In the genomic region with DNA sequence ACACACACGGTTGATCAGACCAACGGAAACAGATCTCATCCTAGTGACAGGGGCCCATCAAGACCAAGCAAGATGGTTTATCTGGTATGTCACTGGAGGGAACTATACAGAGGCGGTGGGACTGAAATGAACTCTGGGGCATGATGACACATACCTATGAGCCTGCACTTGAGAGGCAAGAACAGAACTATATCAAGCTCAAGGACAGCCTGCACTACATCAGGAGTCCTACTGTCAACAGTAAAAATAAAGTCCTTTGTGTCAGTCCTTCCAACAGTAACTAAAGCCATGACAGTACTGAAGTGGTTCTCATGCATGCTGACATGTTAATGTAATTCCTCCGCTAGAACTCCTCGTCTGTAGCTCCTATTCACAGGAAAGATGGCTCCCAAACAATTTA, we compare ENCODE assay signal across 21 mouse cellular contexts. TPM values are rescaled to one million over a fixed set of nuclear protein-coding genes. Genes with fewer than 3 reads are reported as not detected.
DNase-seq lines count a peak whose midpoint lies in the region; ATAC-seq lines count a peak whose summit lies in the region.
"Had no signal": no experiment of that assay in that cellular context is flagged by ENCODE, and none has a peak within 500 bp of the region (broad histone marks: within the 10 kb centered on the region; RNA-seq: fewer than 3 reads in every experiment).

No protein-coding gene starts in this region.

- H3K9ac ChIP-seq in heart, embryonic 14.5 days (ENCODE audit: low read length): no peak overlapping the region
- H3K9ac ChIP-seq: forebrain, embryonic 13.5 days; forebrain, postnatal 0 days; hindbrain, embryonic 15.5 days; kidney, embryonic 15.5 days had no signal

- H3K36me3 ChIP-seq in heart, embryonic 10.5 days: no peaks in the 10 kb centered on the region
- no peaks in the 10 kb centered on the region for H3K36me3 ChIP-seq in heart, embryonic 14.5 days (ENCODE audit: control insufficient read depth, insufficient read depth, low read length)
- H3K36me3 ChIP-seq: embryonic facial prominence, embryonic 10.5 days; hindbrain, embryonic 15.5 days; kidney, embryonic 15.5 days had no signal

- no peaks in the 10 kb centered on the region for H3K27me3 ChIP-seq in heart, embryonic 10.5 days (ENCODE audit: insufficient read depth, poor library complexity, severe bottlenecking)
- no peaks in the 10 kb centered on the region for H3K27me3 ChIP-seq in heart, embryonic 14.5 days (ENCODE audit: control insufficient read depth, insufficient read depth, low read length)
- H3K27me3 ChIP-seq: forebrain, embryonic 13.5 days; hindbrain, embryonic 15.5 days; kidney, embryonic 15.5 days had no signal

- intact Hi-C loops in heart, postnatal 14 days (cut with DNase I): no loop called here

- H3K9me3 ChIP-seq in heart, embryonic 10.5 days: no peaks in the 10 kb centered on the region
- no peaks in the 10 kb centered on the region for H3K9me3 ChIP-seq in heart, embryonic 14.5 days (ENCODE audit: control insufficient read depth, low read length)
- H3K9me3 ChIP-seq: embryonic facial prominence, embryonic 10.5 days; forebrain, embryonic 13.5 days; G1E; hindbrain, embryonic 15.5 days; kidney, embryonic 15.5 days had no signal

- 44% methylated on average over 5 of the region's 5 CpGs for WGBS in heart, embryonic 10.5 days
- 29% methylated on average over 5 of the region's 5 CpGs for WGBS in heart, embryonic 14.5 days

- no peak overlapping the region for H3K4me3 ChIP-seq in heart, embryonic 10.5 days
- no peak overlapping the region for H3K4me3 ChIP-seq in heart, embryonic 14.5 days (ENCODE audit: control insufficient read depth in 1 of 2, insufficient read depth in 1 of 2, low read depth in 1 of 2, low read length in 2 of 2)
- no peak overlapping the region for H3K4me3 ChIP-seq in brown adipose tissue, adult 24 weeks (ENCODE audit: insufficient read depth, low read depth, low read length)
- H3K4me3 ChIP-seq: embryonic facial prominence, embryonic 10.5 days; forebrain, embryonic 13.5 days; hindbrain, embryonic 15.5 days; kidney, embryonic 15.5 days had no signal

- DNase-seq in adrenal gland, adult (ENCODE audit: inconsistent age in 2 of 2, low spot score in 1 of 2): peak; percentile 48 to 75
- no peak for DNase-seq in adrenal gland, adult 18-20 months (ENCODE audit: low spot score in 2 of 2)
- DNase-seq in heart, embryonic 10.5 days (ENCODE audit: low spot score): no peak
- DNase-seq in heart, postnatal 14 days: no peak
- DNase-seq in heart, adult 9 months (ENCODE audit: low spot score in 2 of 2): no peak
- DNase-seq: B cell, adult 2 months; cerebellum, adult 18-20 months; cerebellum, adult 9-11 months; cerebellum, postnatal 36 days; forebrain, postnatal 0 days; gastrocnemius, postnatal 36 days; kidney, adult 2 months had no signal

- peak overlapping the region; percentile 41; the same call in 1 of the 2 replicates for H3K4me2 ChIP-seq in heart, embryonic 14.5 days (ENCODE audit: low read length)
- H3K4me2 ChIP-seq: forebrain, embryonic 13.5 days; hindbrain, embryonic 15.5 days; kidney, embryonic 15.5 days had no signal

- peaks cover 70% of the 10 kb centered on the region for H3K4me1 ChIP-seq in heart, embryonic 10.5 days
- peaks cover 30 to 68% of the 10 kb centered on the region in 2 experiments for H3K4me1 ChIP-seq in heart, embryonic 14.5 days (ENCODE audit: control insufficient read depth in 2 of 2, insufficient read depth in 2 of 2, low read length in 2 of 2)
- H3K4me1 ChIP-seq in brown adipose tissue, adult 24 weeks (ENCODE audit: control insufficient read depth, insufficient read depth, insufficient read length, low read length): peaks cover 20% of the 10 kb centered on the region

- ATAC-seq in heart, embryonic 14.5 days (ENCODE audit: insufficient number of reproducible peaks, insufficient read depth, low FRiP score, low read depth): peak; percentile 28; the same call in 1 of the 2 replicates
- ATAC-seq: CD4-positive, CD25-positive, alpha-beta regulatory T cell, adult 4 months; forebrain, embryonic 13.5 days; forebrain, postnatal 0 days; intestine, embryonic 16.5 days had no signal

- peak overlapping the region; percentile 89; the same call in 1 of the 2 replicates for H3K27ac ChIP-seq in heart, embryonic 10.5 days
- peak overlapping the region; percentile 66 to 86 for H3K27ac ChIP-seq in heart, embryonic 14.5 days (replicated peaks in 1 of 2; ENCODE audit: control insufficient read depth in 1 of 2, insufficient read depth in 1 of 2, low read depth in 2 of 2, low read length in 2 of 2)
- 0 out of 2 replicates have a peak overlapping the region, but pooled peaks have one; percentile 8 for H3K27ac ChIP-seq in brown adipose tissue, adult 24 weeks (replicated peaks; ENCODE audit: low read depth, low read length)
- H3K27ac ChIP-seq: embryonic facial prominence, embryonic 10.5 days; forebrain, embryonic 13.5 days; hindbrain, embryonic 15.5 days; kidney, embryonic 15.5 days had no signal

RNA-seq across cellular contexts. Expression of gene Sgms1, which starts 49.3 kb away (rescaled TPM):
- total RNA-seq in adrenal gland, adult 18-20 months (2021): 10 to 100 TPM; 65.1 to 85.4 TPM
- polyA plus RNA-seq in heart, embryonic 10.5 days (2016; fragmentation: Nextera tagmentation; extraction: Ambion mirVana): 41.5 and 45.9 TPM in 2 replicates
- total RNA-seq in heart, postnatal 14 days (2021): 10 to 100 TPM; 75.1 to 77.5 TPM
- polyA plus RNA-seq in heart, embryonic 14.5 days (2014; fragmentation: Nextera tagmentation; extraction: Ambion mirVana): 41.3 and 43.9 TPM in 2 replicates
- 14.6 and 17.3 TPM in 2 replicates for polyA plus RNA-seq in brown adipose tissue, adult 24 weeks (2012; ENCODE audit: insufficient read depth, insufficient read length, missing spikeins)

Comparison
In these comparisons a context has a peak if more than half of its experiments do, and no peak if none do; other contexts are left out.
1. DNase-seq: peak in adrenal gland, adult (2 of 2); none in adrenal gland, adult 18-20 months (0 of 2), heart, embryonic 10.5 days (single experiment), heart, postnatal 14 days (0 of 2) and heart, adult 9 months (0 of 2).
2. H3K27ac ChIP-seq: peak in every context shown above with its lines; median percentile 89 in heart, embryonic 10.5 days; 76 in heart, embryonic 14.5 days; 8 in brown adipose tissue, adult 24 weeks.